Mouse (Mus musculus) ES-E14 (cell line): ENCODE measurements around the gene Cbln3. TPM values are rescaled to one million over a fixed set of nuclear protein-coding genes. Genes with fewer than 3 reads are reported as not detected.

Source experiments
- DNase-seq: peaks from one replicate; pipeline ENCODE4 v3.0.0-alpha.2; 2013; ENCODE audit warnings: low read depth, low spot score
- H3K27ac ChIP-seq: 2 replicates; pipeline ENCODE4 v1.5.1; 2012; ENCODE audit warnings: low read depth, mild to moderate bottlenecking, low read length, moderate library complexity, mixed read lengths; ENCODE audit not compliant: poor library complexity, insufficient read depth, severe bottlenecking
- H3K36me3 ChIP-seq: 2 replicates; pipeline ENCODE4 v1.6.1; 2012; ENCODE audit warnings: mild to moderate bottlenecking, low read length, moderate library complexity, mixed read lengths; ENCODE audit not compliant: control insufficient read depth, poor library complexity, insufficient read depth, severe bottlenecking
- H3K4me1 ChIP-seq, 2 experiments: fragments of 150-350 bp in 1 of 2; sonication (generic) in 1 of 2; 2 replicates each; pipeline ENCODE4 v1.6.1; 2012; ENCODE audit warnings: low read length in 2 of 2, mild to moderate bottlenecking in 1 of 2, mixed read lengths in 1 of 2; ENCODE audit not compliant: control insufficient read depth in 2 of 2, insufficient read depth in 2 of 2, poor library complexity in 1 of 2
- H3K4me3 ChIP-seq, 2 experiments: fragments of 150-350 bp in 1 of 2; sonication (generic) in 1 of 2; 2 replicates each; pipeline ENCODE4 v1.5.1; 2012; ENCODE audit warnings: low read length in 2 of 2, low read depth in 1 of 2, mild to moderate bottlenecking in 1 of 2, mixed read lengths in 1 of 2; ENCODE audit not compliant: insufficient read depth in 1 of 2, poor library complexity in 1 of 2, severe bottlenecking in 1 of 2
- H3K9ac ChIP-seq: 2 replicates; pipeline ENCODE4 v1.6.1; 2012; ENCODE audit warnings: low read depth, mild to moderate bottlenecking, low read length, mixed read lengths; ENCODE audit not compliant: poor library complexity, insufficient read depth, severe bottlenecking
- H3K9me3 ChIP-seq: fragments of 150-350 bp; sonication (generic); 2 replicates; pipeline ENCODE4 v1.6.1; 2012; ENCODE audit warnings: low read depth, mild to moderate bottlenecking, low read length; ENCODE audit not compliant: control insufficient read depth, insufficient read depth
- CHD2 ChIP-seq: IDR thresholded peaks from 2 replicates; pipeline ENCODE4 v1.6.1; 2014; ENCODE audit warnings: mild to moderate bottlenecking, low read depth, low read length, inconsistent platforms
- HCFC1 ChIP-seq: IDR thresholded peaks from 2 replicates; pipeline ENCODE4 v1.6.1; 2012; ENCODE audit warnings: low read length, inconsistent platforms, borderline replicate concordance; ENCODE audit not compliant: insufficient read depth
- MAFK ChIP-seq: IDR thresholded peaks from 2 replicates; pipeline ENCODE4 v1.6.1; 2014; ENCODE audit warnings: mild to moderate bottlenecking, low read depth, low read length, inconsistent platforms; ENCODE audit not compliant: insufficient read depth
- ZC3H11A ChIP-seq: IDR thresholded peaks from 2 replicates; pipeline ENCODE4 v1.6.1; 2012; ENCODE audit warnings: low read depth, mild to moderate bottlenecking, inconsistent platforms, low read length, borderline replicate concordance
- ZNF384 ChIP-seq: IDR thresholded peaks from 2 replicates; pipeline ENCODE4 v1.6.1; 2012; ENCODE audit warnings: low read depth, low read length, inconsistent platforms
- in situ Hi-C, 2 experiments: fragments of 600-800 bp; cut with MboI; formaldehyde crosslinking; loops; one replicate each; pipeline ENCODE4 v1.15.1; 2025; ENCODE audit warnings: low sequenced_read_pairs in 2 of 2, inconsistent platforms in 1 of 2; ENCODE audit not compliant: unreplicated experiment in 2 of 2
- total RNA-seq: library from RNA; depleted of rRNA; stranded (reverse); fragments of 300-350 nt; gene quantifications from 2 replicates; pipeline ENCODE4 v1.2.3, GENCODE M21; 2012

The Cbln3 gene
- total RNA-seq, 1 experiment, result 0.04 TPM

- Histone ChIP-seq H3K9me3 (no peaks in the 10 kb centered on the region), H3K27ac (no peak overlapping the region), H3K36me3 (no peaks in the 10 kb centered on the region), H3K4me3 (no peak overlapping the region), H3K9ac (no peak overlapping the region), H3K4me1 (peaks cover 3 to 21% of the 10 kb centered on the region in 2 experiments; a peak in 3 of 4 replicates)
- TF ChIP-seq MAFK (no peak), ZNF384 (0 out of 2 replicates have a peak, but pooled peaks have one; percentile 37), HCFC1 (no peak), CHD2 (no peak)
- no peak for DNase-seq
- in situ Hi-C loops, result no loop called here
These were observed 5.8 kb downstream of the Cbln3 start for GRCm38 (mm10) chr14:55878316-55878940.

GRCm38 (mm10) chr14:55877469-55878315 is 6.5 kb downstream of the Cbln3 start:
- no peak for DNase-seq
- Histone ChIP-seq H3K27ac (no peak overlapping the region), H3K4me3 (no peak overlapping the region)

GRCm38 (mm10) chr14:55873714-55874683 is 10.2 kb downstream of the Cbln3 start:
- in situ Hi-C loops, result no loop called here
- TF ChIP-seq ZC3H11A (peak; percentile 60; the same call in 1 of the 2 replicates), HCFC1 (no peak), CHD2 (0 out of 2 replicates have a peak, but pooled peaks have one; percentile 21)
- no peaks in the 10 kb centered on the region for H3K9me3 ChIP-seq
- no peak for DNase-seq
- H3K36me3 ChIP-seq, result peaks cover 20% of the 10 kb centered on the region
- 0 out of 2 replicates have a peak overlapping the region, but pooled peaks have one; percentile 26 for H3K9ac ChIP-seq
- H3K27ac ChIP-seq, result no peak overlapping the region
- H3K4me3 ChIP-seq, result peak overlapping the region; percentile 33 to 42
- peaks cover 0 to 15% of the 10 kb centered on the region in 2 experiments; a peak in 3 of 4 replicates for H3K4me1 ChIP-seq

More at GRCm38 (mm10) chr14:55877469-55878315, 6.5 kb downstream of the Cbln3 start:
- Histone ChIP-seq H3K9ac (no peak overlapping the region), H3K9me3 (no peaks in the 10 kb centered on the region), H3K4me1 (peaks cover 3 to 23% of the 10 kb centered on the region in 2 experiments; a peak in 3 of 4 replicates), H3K36me3 (no peaks in the 10 kb centered on the region)
- in situ Hi-C loops, result no loop called here
- TF ChIP-seq CHD2 (no peak), ZNF384 (no peak), HCFC1 (no peak), MAFK (no peak), ZC3H11A (no peak)

- Histone ChIP-seq H3K4me1 (peaks cover 0 to 15% of the 10 kb centered on the region in 2 experiments; a peak in 3 of 4 replicates), H3K9me3 (no peaks in the 10 kb centered on the region), H3K36me3 (peaks cover 20% of the 10 kb centered on the region), H3K27ac (no peak overlapping the region), H3K9ac (no peak overlapping the region), H3K4me3 (no peak overlapping the region)
- TF ChIP-seq MAFK (no peak), ZC3H11A (no peak), HCFC1 (no peak), ZNF384 (no peak), CHD2 (no peak)
- no peak for DNase-seq
- in situ Hi-C loops, result no loop called here
These were observed 10.9 kb downstream of the Cbln3 start for GRCm38 (mm10) chr14:55873242-55873713.
